Mouse (Mus musculus) lung, adult 18-20 months (tissue): ENCODE data around the gene Galnt4.

ENCODE experiments used
- DNase-seq, 2 experiments: peaks; one replicate each; pipeline ENCODE4 v3.0.0; 2022; ENCODE audit warnings: mixed read lengths in 2 of 2

Gene Galnt4

DNA sequence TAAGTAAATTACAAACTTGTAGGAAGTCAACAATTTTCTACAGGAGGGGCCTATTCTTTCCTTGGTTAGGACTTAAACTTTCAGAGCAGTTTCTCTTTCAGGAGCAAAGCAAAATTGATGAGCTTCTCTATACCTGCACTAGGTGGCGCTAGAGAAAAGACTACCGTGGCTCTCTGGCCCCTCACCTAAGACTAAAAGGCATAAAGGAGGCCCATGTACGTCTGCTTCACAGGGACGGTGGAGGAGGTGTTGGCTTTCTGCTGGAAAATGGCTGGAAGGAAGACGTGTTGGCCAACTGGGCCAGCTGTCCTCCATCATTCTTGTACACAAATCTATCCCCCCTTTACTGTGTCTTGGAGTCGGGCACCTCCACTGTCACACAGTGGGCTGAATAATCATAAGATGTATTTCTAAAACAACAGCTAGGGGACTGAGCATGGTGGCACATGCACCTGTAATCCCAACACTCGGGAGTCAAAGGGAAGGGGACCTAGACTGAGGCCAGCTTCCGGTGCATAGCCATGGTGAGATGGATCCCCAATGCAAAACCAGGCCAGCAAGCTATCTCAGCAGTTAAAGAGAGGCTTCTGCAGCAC is 54.1 kb downstream of the Galnt4 start:
- peak in 1 of 2 experiments; percentile 29 for DNase-seq
